Mouse (Mus musculus): ENCODE measurements around the gene Tekt3. TPM values are rescaled to one million over a fixed set of nuclear protein-coding genes. Genes with fewer than 3 reads are reported as not detected.

Gene Tekt3
- total RNA-seq, 2 experiments from 2014 or later: not detected

- DNase-seq: no peak
- intact Hi-C loops (cut with DNase I): no loop called here
Observed at GRCm38 (mm10) chr11:63055596-63055995, 5.9 kb upstream of the Tekt3 start.

- no peak for DNase-seq
- intact Hi-C loops (cut with DNase I): no loop called here
Observed at GRCm38 (mm10) chr11:63058375-63058952, 3.0 kb upstream of the Tekt3 start.

- DNase-seq: no peak
- intact Hi-C loops (cut with DNase I): no loop called here
Observed at GRCm38 (mm10) chr11:63059911-63060310, 1.5 kb upstream of the Tekt3 start.

- no peak for DNase-seq
Observed at GRCm38 (mm10) chr11:63066526-63066925, 5.1 kb downstream of the Tekt3 start.

GRCm38 (mm10) chr11:63070081-63070480 lies 8.6 kb downstream of the Tekt3 start:
- intact Hi-C loops (cut with DNase I): no loop called here
- no peak for DNase-seq

More at GRCm38 (mm10) chr11:63066526-63066925, 5.1 kb downstream of the Tekt3 start:
- intact Hi-C loops (cut with DNase I): no loop called here

GRCm38 (mm10) chr11:63084536-63084935 lies 23.1 kb downstream of the Tekt3 start:
- intact Hi-C loops (cut with DNase I): no loop called here

GRCm38 (mm10) chr11:63088672-63089071 lies 27.2 kb downstream of the Tekt3 start:
- DNase-seq: no peak
- intact Hi-C loops (cut with DNase I): no loop called here

More at GRCm38 (mm10) chr11:63084536-63084935, 23.1 kb downstream of the Tekt3 start:
- no peak for DNase-seq

GRCm38 (mm10) chr11:63090210-63090609 lies 28.8 kb downstream of the Tekt3 start:
- intact Hi-C loops (cut with DNase I): no loop called here
- no peak for DNase-seq

GRCm38 (mm10) chr11:63090986-63091385 lies 29.5 kb downstream of the Tekt3 start:
- intact Hi-C loops (cut with DNase I): no loop called here
- no peak for DNase-seq

- DNase-seq: no peak
- intact Hi-C loops (cut with DNase I): no loop called here
Observed at GRCm38 (mm10) chr11:63092271-63092670, 30.8 kb downstream of the Tekt3 start.

GRCm38 (mm10) chr11:63093601-63094000 lies 32.1 kb downstream of the Tekt3 start:
- intact Hi-C loops (cut with DNase I): no loop called here
- no peak for DNase-seq

GRCm38 (mm10) chr11:63094496-63094895 lies 33.0 kb downstream of the Tekt3 start:
- no peak for DNase-seq
- intact Hi-C loops (cut with DNase I): no loop called here

- no peak for DNase-seq
- intact Hi-C loops (cut with DNase I): no loop called here
Observed at GRCm38 (mm10) chr11:63098016-63098415, 36.6 kb downstream of the Tekt3 start.

GRCm38 (mm10) chr11:63099390-63099789 lies 37.9 kb downstream of the Tekt3 start:
- intact Hi-C loops (cut with DNase I): no loop called here
- DNase-seq: no peak

- no peak for DNase-seq
- intact Hi-C loops (cut with DNase I): no loop called here
Observed at GRCm38 (mm10) chr11:63103256-63103655, 41.8 kb downstream of the Tekt3 start.

- intact Hi-C loops (cut with DNase I): no loop called here
Observed at GRCm38 (mm10) chr11:63104026-63104425, 42.6 kb downstream of the Tekt3 start.

GRCm38 (mm10) chr11:63109230-63109775 lies 47.8 kb downstream of the Tekt3 start:
- no peak for DNase-seq
- intact Hi-C loops (cut with DNase I): no loop called here

More at GRCm38 (mm10) chr11:63104026-63104425, 42.6 kb downstream of the Tekt3 start:
- DNase-seq: no peak

GRCm38 (mm10) chr11:63110329-63110728 lies 48.9 kb downstream of the Tekt3 start:
- DNase-seq: no peak
- intact Hi-C loops (cut with DNase I): no loop called here

- peak; percentile 31 to 55 for DNase-seq
- intact Hi-C loops (cut with DNase I): no loop called here
Observed at GRCm38 (mm10) chr11:63114807-63115641, 53.6 kb downstream of the Tekt3 start.

- intact Hi-C loops (cut with DNase I): no loop called here
Observed at GRCm38 (mm10) chr11:63116652-63117051, 55.2 kb downstream of the Tekt3 start.

GRCm38 (mm10) chr11:63117266-63117665 lies 55.8 kb downstream of the Tekt3 start:
- intact Hi-C loops (cut with DNase I): no loop called here
- DNase-seq: no peak

More at GRCm38 (mm10) chr11:63116652-63117051, 55.2 kb downstream of the Tekt3 start:
- DNase-seq: no peak
